Mouse (Mus musculus): ENCODE data around the gene Pik3c2g. TPM values are rescaled to one million over a fixed set of nuclear protein-coding genes. Genes with fewer than 3 reads are reported as not detected.

Gene Pik3c2g
- polyA plus RNA-seq, 1 experiment from 2014 or later = 0.15 TPM

- Histone ChIP-seq H3K4me1 (ENCODE audit: control insufficient read depth, insufficient read depth, low read length) (no peaks in the 10 kb centered on the region), H3K9ac (ENCODE audit: low read length) (no peak overlapping the region), H3K4me2 (ENCODE audit: low read depth) (no peak overlapping the region), H3K9me3 (ENCODE audit: control insufficient read depth, low read length) (no peaks in the 10 kb centered on the region), H3K27me3 (ENCODE audit: control insufficient read depth, insufficient read depth, low read length) (no peaks in the 10 kb centered on the region), H3K27ac (ENCODE audit: low read depth, low read length) (no peak overlapping the region), H3K36me3 (ENCODE audit: control insufficient read depth, insufficient read depth, low read length) (no peaks in the 10 kb centered on the region), H3K4me3 (ENCODE audit: low read depth, low read length) (no peak overlapping the region)
- DNase-seq (ENCODE audit: low spot score) (no peak), ATAC-seq (ENCODE audit: insufficient read depth, low FRiP score, low TSS enrichment) (no peak)
- 34% methylated on average over 4 of the region's 4 CpGs for WGBS
These were observed 68.4 kb downstream of the Pik3c2g start for GRCm38 (mm10) chr6:139655399-139655798.

- Histone ChIP-seq H3K4me2 (ENCODE audit: low read depth) (no peak overlapping the region), H3K4me3 (ENCODE audit: low read depth, low read length) (no peak overlapping the region), H3K36me3 (ENCODE audit: control insufficient read depth, insufficient read depth, low read length) (no peaks in the 10 kb centered on the region), H3K27me3 (ENCODE audit: control insufficient read depth, insufficient read depth, low read length) (no peaks in the 10 kb centered on the region), H3K4me1 (ENCODE audit: control insufficient read depth, insufficient read depth, low read length) (no peaks in the 10 kb centered on the region), H3K27ac (ENCODE audit: low read depth, low read length) (no peak overlapping the region), H3K9me3 (ENCODE audit: control insufficient read depth, low read length) (no peaks in the 10 kb centered on the region), H3K9ac (ENCODE audit: low read length) (no peak overlapping the region)
- WGBS = 53% methylated on average over 1 of the region's 1 CpGs
- DNase-seq (ENCODE audit: low spot score) (no peak), ATAC-seq (ENCODE audit: insufficient read depth, low FRiP score, low TSS enrichment) (no peak)
These were observed 75.4 kb downstream of the Pik3c2g start for GRCm38 (mm10) chr6:139662462-139662861.

GRCm38 (mm10) chr6:139718416-139718984, 131.5 kb downstream of the Pik3c2g start:
- H3K4me2 ChIP-seq (ENCODE audit: low read depth) = no peak overlapping the region
- H3K27ac ChIP-seq (ENCODE audit: low read depth, low read length) = no peak overlapping the region
- H3K36me3 ChIP-seq (ENCODE audit: control insufficient read depth, insufficient read depth, low read length) = no peaks in the 10 kb centered on the region
- H3K9ac ChIP-seq (ENCODE audit: low read length) = no peak overlapping the region
- no peak overlapping the region for H3K4me3 ChIP-seq (ENCODE audit: low read depth, low read length)
- no peak for DNase-seq (ENCODE audit: low spot score)
- no peaks in the 10 kb centered on the region for H3K4me1 ChIP-seq (ENCODE audit: control insufficient read depth, insufficient read depth, low read length)
- no peaks in the 10 kb centered on the region for H3K9me3 ChIP-seq (ENCODE audit: control insufficient read depth, low read length)
- 92% methylated on average over 3 of the region's 3 CpGs for WGBS
- no peaks in the 10 kb centered on the region for H3K27me3 ChIP-seq (ENCODE audit: control insufficient read depth, insufficient read depth, low read length)
- no peak for ATAC-seq (ENCODE audit: insufficient read depth, low FRiP score, low TSS enrichment)

- Histone ChIP-seq H3K4me1 (ENCODE audit: control insufficient read depth, insufficient read depth, low read length) (no peaks in the 10 kb centered on the region), H3K4me3 (ENCODE audit: low read depth, low read length) (no peak overlapping the region), H3K9ac (ENCODE audit: low read length) (no peak overlapping the region), H3K9me3 (ENCODE audit: control insufficient read depth, low read length) (no peaks in the 10 kb centered on the region), H3K27me3 (ENCODE audit: control insufficient read depth, insufficient read depth, low read length) (no peaks in the 10 kb centered on the region), H3K27ac (ENCODE audit: low read depth, low read length) (no peak overlapping the region), H3K36me3 (ENCODE audit: control insufficient read depth, insufficient read depth, low read length) (no peaks in the 10 kb centered on the region), H3K4me2 (ENCODE audit: low read depth) (no peak overlapping the region)
- DNase-seq (ENCODE audit: low spot score) = no peak
- ATAC-seq (ENCODE audit: insufficient read depth, low FRiP score, low TSS enrichment) = peak; percentile 53; the same call in 1 of the 2 replicates
- 74% methylated on average over 13 of the region's 13 CpGs for WGBS
These were observed 132.7 kb downstream of the Pik3c2g start for GRCm38 (mm10) chr6:139719639-139720221.

- 92% methylated on average over 9 of the region's 9 CpGs for WGBS
- Histone ChIP-seq H3K4me3 (ENCODE audit: low read depth, low read length) (no peak overlapping the region), H3K9me3 (ENCODE audit: control insufficient read depth, low read length) (no peaks in the 10 kb centered on the region), H3K27ac (ENCODE audit: low read depth, low read length) (no peak overlapping the region), H3K27me3 (ENCODE audit: control insufficient read depth, insufficient read depth, low read length) (no peaks in the 10 kb centered on the region), H3K4me2 (ENCODE audit: low read depth) (no peak overlapping the region), H3K36me3 (ENCODE audit: control insufficient read depth, insufficient read depth, low read length) (no peaks in the 10 kb centered on the region), H3K9ac (ENCODE audit: low read length) (no peak overlapping the region), H3K4me1 (ENCODE audit: control insufficient read depth, insufficient read depth, low read length) (no peaks in the 10 kb centered on the region)
- no peak for DNase-seq (ENCODE audit: low spot score)
- no peak for ATAC-seq (ENCODE audit: insufficient read depth, low FRiP score, low TSS enrichment)
These were observed 148.9 kb downstream of the Pik3c2g start for GRCm38 (mm10) chr6:139735708-139736626.

- H3K27ac ChIP-seq (ENCODE audit: low read depth, low read length) = no peak overlapping the region
- ATAC-seq (ENCODE audit: insufficient read depth, low FRiP score, low TSS enrichment) = no peak
- no peak for DNase-seq (ENCODE audit: low spot score)
These were observed 151.3 kb downstream of the Pik3c2g start for GRCm38 (mm10) chr6:139738350-139738749.

GRCm38 (mm10) chr6:139742693-139743432, 155.8 kb downstream of the Pik3c2g start:
- WGBS = 87% methylated on average over 12 of the region's 12 CpGs
- Histone ChIP-seq H3K4me1 (ENCODE audit: control insufficient read depth, insufficient read depth, low read length) (no peaks in the 10 kb centered on the region), H3K27ac (ENCODE audit: low read depth, low read length) (no peak overlapping the region), H3K4me2 (ENCODE audit: low read depth) (no peak overlapping the region), H3K9me3 (ENCODE audit: control insufficient read depth, low read length) (no peaks in the 10 kb centered on the region), H3K36me3 (ENCODE audit: control insufficient read depth, insufficient read depth, low read length) (no peaks in the 10 kb centered on the region), H3K27me3 (ENCODE audit: control insufficient read depth, insufficient read depth, low read length) (no peaks in the 10 kb centered on the region), H3K9ac (ENCODE audit: low read length) (no peak overlapping the region), H3K4me3 (ENCODE audit: low read depth, low read length) (no peak overlapping the region)
- no peak for ATAC-seq (ENCODE audit: insufficient read depth, low FRiP score, low TSS enrichment)
- DNase-seq (ENCODE audit: low spot score) = no peak

More at GRCm38 (mm10) chr6:139738350-139738749, 151.3 kb downstream of the Pik3c2g start:
- 64% methylated on average over 5 of the region's 5 CpGs for WGBS
- H3K36me3 ChIP-seq (ENCODE audit: control insufficient read depth, insufficient read depth, low read length) = no peaks in the 10 kb centered on the region
- H3K27me3 ChIP-seq (ENCODE audit: control insufficient read depth, insufficient read depth, low read length) = no peaks in the 10 kb centered on the region
- no peaks in the 10 kb centered on the region for H3K9me3 ChIP-seq (ENCODE audit: control insufficient read depth, low read length)
- H3K9ac ChIP-seq (ENCODE audit: low read length) = no peak overlapping the region
- no peaks in the 10 kb centered on the region for H3K4me1 ChIP-seq (ENCODE audit: control insufficient read depth, insufficient read depth, low read length)
- H3K4me3 ChIP-seq (ENCODE audit: low read depth, low read length) = no peak overlapping the region
- H3K4me2 ChIP-seq (ENCODE audit: low read depth) = no peak overlapping the region

GRCm38 (mm10) chr6:139746758-139747479, 159.9 kb downstream of the Pik3c2g start:
- H3K4me2 ChIP-seq (ENCODE audit: low read depth) = no peak overlapping the region
- no peaks in the 10 kb centered on the region for H3K36me3 ChIP-seq (ENCODE audit: control insufficient read depth, insufficient read depth, low read length)
- no peaks in the 10 kb centered on the region for H3K27me3 ChIP-seq (ENCODE audit: control insufficient read depth, insufficient read depth, low read length)
- no peak overlapping the region for H3K9ac ChIP-seq (ENCODE audit: low read length)
- no peak overlapping the region for H3K4me3 ChIP-seq (ENCODE audit: low read depth, low read length)
- no peaks in the 10 kb centered on the region for H3K4me1 ChIP-seq (ENCODE audit: control insufficient read depth, insufficient read depth, low read length)
- no peak overlapping the region for H3K27ac ChIP-seq (ENCODE audit: low read depth, low read length)
- no peaks in the 10 kb centered on the region for H3K9me3 ChIP-seq (ENCODE audit: control insufficient read depth, low read length)
- ATAC-seq (ENCODE audit: insufficient read depth, low FRiP score, low TSS enrichment) = peak; percentile 83
- WGBS = 81% methylated on average over 7 of the region's 7 CpGs
- DNase-seq (ENCODE audit: low spot score) = peak; percentile 50

Measured in neural tube, embryonic 11.5 days (tissue).